Mouse (Mus musculus) hindlimb bud, embryonic 11.5 days (tissue): ENCODE data around the gene Fkbp8.

ENCODE experiments used
- DNase-seq: peaks from one replicate; pipeline ENCODE4 v3.0.0-alpha.2; 2012; ENCODE audit warnings: low read depth, low spot score; ENCODE audit errors: extremely low spot score

Fkbp8 gene

GRCm38 (mm10) chr8:70553740-70554139 is 26.2 kb downstream of the Fkbp8 start:
- DNase-seq, result no peak

- no peak for DNase-seq
These were observed 27.7 kb downstream of the Fkbp8 start for GRCm38 (mm10) chr8:70555079-70555747.

GRCm38 (mm10) chr8:70558334-70558733 is 30.8 kb downstream of the Fkbp8 start:
- DNase-seq, result no peak

- DNase-seq, result no peak
These were observed 31.5 kb downstream of the Fkbp8 start for GRCm38 (mm10) chr8:70558983-70559382.

- DNase-seq, result no peak
These were observed 32.6 kb downstream of the Fkbp8 start for GRCm38 (mm10) chr8:70560096-70560495.

- no peak for DNase-seq
These were observed 33.0 kb downstream of the Fkbp8 start for GRCm38 (mm10) chr8:70560564-70560963.

GRCm38 (mm10) chr8:70561357-70561756 is 33.8 kb downstream of the Fkbp8 start:
- no peak for DNase-seq

- no peak for DNase-seq
These were observed 34.4 kb downstream of the Fkbp8 start for GRCm38 (mm10) chr8:70561809-70562535.

GRCm38 (mm10) chr8:70562802-70563201 is 35.3 kb downstream of the Fkbp8 start:
- no peak for DNase-seq

GRCm38 (mm10) chr8:70563763-70564387 is 36.4 kb downstream of the Fkbp8 start:
- no peak for DNase-seq

- no peak for DNase-seq
These were observed 37.2 kb downstream of the Fkbp8 start for GRCm38 (mm10) chr8:70564696-70565235.

- DNase-seq, result no peak
These were observed 38.0 kb downstream of the Fkbp8 start for GRCm38 (mm10) chr8:70565561-70565960.

- no peak for DNase-seq
These were observed 42.8 kb downstream of the Fkbp8 start for GRCm38 (mm10) chr8:70570360-70570759.

GRCm38 (mm10) chr8:70570990-70571389 is 43.5 kb downstream of the Fkbp8 start:
- DNase-seq, result no peak

GRCm38 (mm10) chr8:70574302-70574701 is 46.8 kb downstream of the Fkbp8 start:
- DNase-seq, result no peak

- no peak for DNase-seq
These were observed 47.4 kb downstream of the Fkbp8 start for GRCm38 (mm10) chr8:70574915-70575314.

GRCm38 (mm10) chr8:70577207-70577606 is 49.7 kb downstream of the Fkbp8 start:
- DNase-seq, result no peak

GRCm38 (mm10) chr8:70583476-70584387 is 56.2 kb downstream of the Fkbp8 start:
- DNase-seq, result no peak

- DNase-seq, result no peak
These were observed 57.2 kb downstream of the Fkbp8 start for GRCm38 (mm10) chr8:70584606-70585257.
